Mouse (Mus musculus): ENCODE results near the gene Gm14322. TPM values are rescaled to one million over a fixed set of nuclear protein-coding genes. Genes with fewer than 3 reads are reported as not detected.
"Not testable (repeated sequence)": the region's sequence is repeated elsewhere in the genome, so short reads cannot be mapped to it uniquely, and the experiment has no call there.

Gm14322 gene
- total RNA-seq (2015; ENCODE audit: low replicate concordance): not detected in 2 replicates
- 0.56 TPM in 1 of 2 replicates, not detected in the other for total RNA-seq (2017; ENCODE audit: low replicate concordance)

GRCm38 (mm10) chr2:177758941-177759558 is at the start of gene Gm14322:
Gm14322 (plus strand) TSS chr2:177759288.
- ATAC-seq (replicated peaks; ENCODE audit: low FRiP score, poor library complexity, severe bottlenecking): not testable (repeated sequence)

- not testable (repeated sequence) for ATAC-seq (replicated peaks; ENCODE audit: low FRiP score, poor library complexity, severe bottlenecking)
Measured at GRCm38 (mm10) chr2:177741487-177741886, 17.6 kb upstream of the Gm14322 start.

- ATAC-seq (replicated peaks; ENCODE audit: low FRiP score, poor library complexity, severe bottlenecking): not testable (repeated sequence)
Measured at GRCm38 (mm10) chr2:177787351-177787750, 28.3 kb downstream of the Gm14322 start.

- ATAC-seq (replicated peaks; ENCODE audit: low FRiP score, poor library complexity, severe bottlenecking): not testable (repeated sequence)
Measured at GRCm38 (mm10) chr2:177806170-177806569, 47.1 kb downstream of the Gm14322 start.

Other genes with a start within 250 kb of the Gm14322 start
- not detected in 2 replicates for gene Gm14406, start 181.1 kb upstream of the Gm14322 start, total RNA-seq (2015; ENCODE audit: low replicate concordance)
- not detected in 2 replicates for gene Gm14406, start 181.1 kb upstream of the Gm14322 start, total RNA-seq (2017; ENCODE audit: low replicate concordance)
- gene Gm14325, start 81.0 kb downstream of the Gm14322 start, total RNA-seq (2015; ENCODE audit: low replicate concordance): 2.7 and 10.0 TPM in 2 replicates
- 2.0 TPM in 1 of 2 replicates, not detected in the other for gene Gm14325, start 81.0 kb downstream of the Gm14322 start, total RNA-seq (2017; ENCODE audit: low replicate concordance)
- gene Gm14327, start 137.8 kb downstream of the Gm14322 start, total RNA-seq (2015; ENCODE audit: low replicate concordance): 0.84 TPM in 1 of 2 replicates, not detected in the other
- gene Gm14327, start 137.8 kb downstream of the Gm14322 start, total RNA-seq (2017; ENCODE audit: low replicate concordance): 4.0 TPM in 1 of 2 replicates, not detected in the other
- not detected in 2 replicates for gene Zfp972, start 166.3 kb downstream of the Gm14322 start, total RNA-seq (2015; ENCODE audit: low replicate concordance)
- not detected in 2 replicates for gene Zfp972, start 166.3 kb downstream of the Gm14322 start, total RNA-seq (2017; ENCODE audit: low replicate concordance)
- 1.0 and 11.9 TPM in 2 replicates for gene Gm14326, start 198.0 kb downstream of the Gm14322 start, total RNA-seq (2015; ENCODE audit: low replicate concordance)
- gene Gm14326, start 198.0 kb downstream of the Gm14322 start, total RNA-seq (2017; ENCODE audit: low replicate concordance): 1.8 and 3.5 TPM in 2 replicates